Mouse (Mus musculus) layer of hippocampus, adult 6 months (tissue): ENCODE data around the gene Fbxl7. TPM values are rescaled to one million over a fixed set of nuclear protein-coding genes. Genes with fewer than 3 reads are reported as not detected.

Source experiments
- long read RNA-seq, 2 experiments: library from polyadenylated mRNA; unstranded; transcript quantifications; one replicate each; pipeline ENCODE4 v2.0.0; 2019 to 2020
- polyA plus RNA-seq: library from polyadenylated mRNA; unstranded; fragments of <200 nt; fragmentation: Nextera tagmentation; gene quantifications from 2 replicates; pipeline ENCODE4 v1.2.3, GENCODE M21; 2021

Fbxl7 gene
- 0.43 and 0.52 TPM in 2 replicates for polyA plus RNA-seq
- long read RNA-seq, experiment 1, partial matches to known transcripts: 0 of 3 reads
- long read RNA-seq, experiment 1, other reads (novel, unspliced or antisense): 3 of 3 reads
- long read RNA-seq, experiment 2, partial matches to known transcripts: 1 of 8 reads
- long read RNA-seq, experiment 2, other reads (novel, unspliced or antisense): 7 of 8 reads

GRCm38 (mm10) chr15:26895251-26895711, at the start of gene Fbxl7:
Gene Fbxl7, minus strand, starts transcription at chr15:26895580.

